Mouse (Mus musculus): Measurements from ENCODE around the gene Arid3c. TPM values are rescaled to one million over a fixed set of nuclear protein-coding genes. Genes with fewer than 3 reads are reported as not detected.
A peak's percentile ranks its signal among the peaks of the same experiment; 100 is the strongest.

The Arid3c gene
- polyA plus RNA-seq, 1 experiment from 2014 or later: not detected

- H3K27me3 ChIP-seq (ENCODE audit: control insufficient read depth, insufficient read depth, low read length): no peaks in the 10 kb centered on the region
- H3K4me2 ChIP-seq (ENCODE audit: low read length): peak overlapping the region; percentile 95
- H3K27ac ChIP-seq (replicated peaks in 1 of 2; ENCODE audit: control insufficient read depth in 1 of 2, insufficient read depth in 1 of 2, low read depth in 2 of 2, low read length in 2 of 2): peak overlapping the region; percentile 35 to 64
- H3K9ac ChIP-seq (ENCODE audit: low read length): peak overlapping the region; percentile 97
- H3K9me3 ChIP-seq (ENCODE audit: control insufficient read depth, low read length): no peaks in the 10 kb centered on the region
- H3K4me3 ChIP-seq (ENCODE audit: control insufficient read depth in 1 of 2, insufficient read depth in 1 of 2, low read depth in 1 of 2, low read length in 2 of 2): peak overlapping the region; percentile 70 to 95
- H3K36me3 ChIP-seq (ENCODE audit: control insufficient read depth, insufficient read depth, low read length): peaks cover 31% of the 10 kb centered on the region
- H3K4me1 ChIP-seq (ENCODE audit: control insufficient read depth in 2 of 2, insufficient read depth in 2 of 2, low read length in 2 of 2): peaks cover 17% of the 10 kb centered on the region in 2 experiments
- peak; percentile 3; the same call in 1 of the 2 replicates for ATAC-seq (ENCODE audit: insufficient number of reproducible peaks, insufficient read depth, low FRiP score, low read depth)
- WGBS: 42% methylated on average over 31 of the region's 31 CpGs
Observed at GRCm38 (mm10) chr4:41712421-41713196, 18.3 kb downstream of the Arid3c start.

DNA sequence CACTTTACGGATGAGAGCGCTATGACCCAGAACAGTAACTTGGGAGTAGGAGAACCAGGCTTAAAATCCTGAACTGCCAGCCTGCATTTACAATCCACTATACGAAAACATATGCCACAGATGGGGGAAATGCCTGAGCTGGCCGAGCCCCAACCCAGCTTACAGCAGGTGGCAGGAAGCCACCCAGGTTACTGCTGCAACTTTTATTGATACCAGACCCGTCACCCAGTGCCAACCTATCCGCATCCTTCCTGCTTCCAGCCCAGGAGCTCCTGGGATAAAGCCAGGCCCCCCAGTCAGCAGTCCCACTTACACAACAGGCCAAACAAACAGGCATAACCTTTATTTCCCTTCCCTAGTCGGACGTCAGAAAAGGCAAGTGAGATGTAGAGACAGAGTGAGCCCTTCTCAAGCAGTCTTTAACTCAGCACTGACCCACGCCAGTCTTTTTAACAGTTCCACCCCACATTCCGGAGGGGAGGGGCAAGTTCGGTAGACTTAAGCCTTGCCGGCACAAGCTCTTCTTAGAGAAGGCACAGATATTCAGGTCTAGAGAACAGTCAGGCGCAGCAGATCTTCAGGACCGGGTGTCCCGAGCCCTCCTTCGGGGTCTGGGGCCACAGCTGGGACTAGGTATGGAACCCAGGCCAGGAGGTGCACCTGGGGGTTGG, 19.1 kb downstream of the Arid3c start:
- no peak for ATAC-seq (ENCODE audit: insufficient number of reproducible peaks, insufficient read depth, low FRiP score, low read depth)
- Histone ChIP-seq H3K36me3 (ENCODE audit: control insufficient read depth, insufficient read depth, low read length) (peaks cover 23% of the 10 kb centered on the region), H3K4me2 (ENCODE audit: low read length) (peak overlapping the region; percentile 95), H3K9me3 (ENCODE audit: control insufficient read depth, low read length) (no peaks in the 10 kb centered on the region), H3K4me3 (ENCODE audit: control insufficient read depth in 1 of 2, insufficient read depth in 1 of 2, low read depth in 1 of 2, low read length in 2 of 2) (peak overlapping the region; percentile 70 to 95), H3K4me1 (ENCODE audit: control insufficient read depth in 2 of 2, insufficient read depth in 2 of 2, low read length in 2 of 2) (peaks cover 17 to 19% of the 10 kb centered on the region in 2 experiments), H3K27me3 (ENCODE audit: control insufficient read depth, insufficient read depth, low read length) (no peaks in the 10 kb centered on the region), H3K9ac (ENCODE audit: low read length) (peak overlapping the region; percentile 97), H3K27ac (replicated peaks in 1 of 2; ENCODE audit: control insufficient read depth in 1 of 2, insufficient read depth in 1 of 2, low read depth in 2 of 2, low read length in 2 of 2) (no peak overlapping the region)
- 72% methylated on average over 16 of the region's 16 CpGs for WGBS

GRCm38 (mm10) chr4:41710229-41710628, 20.7 kb downstream of the Arid3c start:
- Histone ChIP-seq H3K36me3 (ENCODE audit: control insufficient read depth, insufficient read depth, low read length) (peaks cover 16% of the 10 kb centered on the region), H3K27ac (replicated peaks in 1 of 2; ENCODE audit: control insufficient read depth in 1 of 2, insufficient read depth in 1 of 2, low read depth in 2 of 2, low read length in 2 of 2) (no peak overlapping the region), H3K9ac (ENCODE audit: low read length) (no peak overlapping the region), H3K27me3 (ENCODE audit: control insufficient read depth, insufficient read depth, low read length) (peaks cover 4% of the 10 kb centered on the region), H3K4me3 (ENCODE audit: control insufficient read depth in 1 of 2, insufficient read depth in 1 of 2, low read depth in 1 of 2, low read length in 2 of 2) (no peak overlapping the region), H3K9me3 (ENCODE audit: control insufficient read depth, low read length) (no peaks in the 10 kb centered on the region), H3K4me1 (ENCODE audit: control insufficient read depth in 2 of 2, insufficient read depth in 2 of 2, low read length in 2 of 2) (peaks cover 24 to 30% of the 10 kb centered on the region in 2 experiments), H3K4me2 (ENCODE audit: low read length) (no peak overlapping the region)
- 72% methylated on average over 4 of the region's 4 CpGs for WGBS
- ATAC-seq (ENCODE audit: insufficient number of reproducible peaks, insufficient read depth, low FRiP score, low read depth): no peak

DNA sequence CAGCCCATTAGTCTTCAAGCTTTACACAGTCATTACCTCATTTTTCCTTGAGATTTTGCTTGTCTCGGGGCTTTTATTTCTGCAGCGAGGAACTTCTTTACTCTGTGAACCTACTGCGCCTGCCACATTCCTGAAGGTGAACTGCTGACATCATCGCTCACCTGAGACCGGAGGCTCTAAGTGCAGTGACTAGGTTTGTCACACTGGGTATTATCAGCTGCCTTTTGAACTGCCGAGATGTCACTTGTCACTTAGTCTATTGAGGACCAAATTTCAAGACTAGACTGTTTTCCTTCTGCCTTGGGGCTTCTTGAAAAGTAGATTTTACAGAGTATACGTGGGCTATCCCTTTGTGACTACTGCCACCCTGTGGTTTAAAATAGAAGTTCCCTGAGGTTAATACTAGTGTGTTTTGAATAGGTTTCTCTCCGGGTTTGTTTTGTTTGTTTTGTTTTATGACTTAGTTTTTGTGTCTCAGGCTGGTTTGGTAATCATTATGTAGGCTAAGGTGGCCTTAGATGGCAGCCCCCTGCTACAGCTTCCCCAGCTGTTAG, 22.7 kb downstream of the Arid3c start:
- no peak for ATAC-seq (ENCODE audit: insufficient number of reproducible peaks, insufficient read depth, low FRiP score, low read depth)
- H3K4me2 ChIP-seq (ENCODE audit: low read length): no peak overlapping the region
- 43% methylated on average over 8 of the region's 8 CpGs for WGBS

GRCm38 (mm10) chr4:41707011-41707535, 23.9 kb downstream of the Arid3c start:
- 3% methylated on average over 13 of the region's 13 CpGs for WGBS
- Histone ChIP-seq H3K4me2 (ENCODE audit: low read length) (peak overlapping the region; percentile 41), H3K4me1 (ENCODE audit: control insufficient read depth in 2 of 2, insufficient read depth in 2 of 2, low read length in 2 of 2) (peaks cover 12 to 22% of the 10 kb centered on the region in 2 experiments), H3K9me3 (ENCODE audit: control insufficient read depth, low read length) (no peaks in the 10 kb centered on the region), H3K36me3 (ENCODE audit: control insufficient read depth, insufficient read depth, low read length) (peaks cover 13% of the 10 kb centered on the region), H3K4me3 (ENCODE audit: control insufficient read depth in 1 of 2, insufficient read depth in 1 of 2, low read depth in 1 of 2, low read length in 2 of 2) (no peak overlapping the region), H3K9ac (ENCODE audit: low read length) (no peak overlapping the region), H3K27me3 (ENCODE audit: control insufficient read depth, insufficient read depth, low read length) (peaks cover 11% of the 10 kb centered on the region), H3K27ac (replicated peaks in 1 of 2; ENCODE audit: control insufficient read depth in 1 of 2, insufficient read depth in 1 of 2, low read depth in 2 of 2, low read length in 2 of 2) (no peak overlapping the region)
- no peak; the same call in 1 of the 2 replicates for ATAC-seq (ENCODE audit: insufficient number of reproducible peaks, insufficient read depth, low FRiP score, low read depth)

More for the DNA sequence above, 22.7 kb downstream of the Arid3c start:
- no peaks in the 10 kb centered on the region for H3K9me3 ChIP-seq (ENCODE audit: control insufficient read depth, low read length)
- H3K36me3 ChIP-seq (ENCODE audit: control insufficient read depth, insufficient read depth, low read length): peaks cover 13% of the 10 kb centered on the region
- H3K4me3 ChIP-seq (ENCODE audit: control insufficient read depth in 1 of 2, insufficient read depth in 1 of 2, low read depth in 1 of 2, low read length in 2 of 2): no peak overlapping the region
- no peak overlapping the region for H3K27ac ChIP-seq (replicated peaks in 1 of 2; ENCODE audit: control insufficient read depth in 1 of 2, insufficient read depth in 1 of 2, low read depth in 2 of 2, low read length in 2 of 2)
- peaks cover 20 to 30% of the 10 kb centered on the region in 2 experiments for H3K4me1 ChIP-seq (ENCODE audit: control insufficient read depth in 2 of 2, insufficient read depth in 2 of 2, low read length in 2 of 2)
- peaks cover 11% of the 10 kb centered on the region for H3K27me3 ChIP-seq (ENCODE audit: control insufficient read depth, insufficient read depth, low read length)
- no peak overlapping the region for H3K9ac ChIP-seq (ENCODE audit: low read length)

DNA sequence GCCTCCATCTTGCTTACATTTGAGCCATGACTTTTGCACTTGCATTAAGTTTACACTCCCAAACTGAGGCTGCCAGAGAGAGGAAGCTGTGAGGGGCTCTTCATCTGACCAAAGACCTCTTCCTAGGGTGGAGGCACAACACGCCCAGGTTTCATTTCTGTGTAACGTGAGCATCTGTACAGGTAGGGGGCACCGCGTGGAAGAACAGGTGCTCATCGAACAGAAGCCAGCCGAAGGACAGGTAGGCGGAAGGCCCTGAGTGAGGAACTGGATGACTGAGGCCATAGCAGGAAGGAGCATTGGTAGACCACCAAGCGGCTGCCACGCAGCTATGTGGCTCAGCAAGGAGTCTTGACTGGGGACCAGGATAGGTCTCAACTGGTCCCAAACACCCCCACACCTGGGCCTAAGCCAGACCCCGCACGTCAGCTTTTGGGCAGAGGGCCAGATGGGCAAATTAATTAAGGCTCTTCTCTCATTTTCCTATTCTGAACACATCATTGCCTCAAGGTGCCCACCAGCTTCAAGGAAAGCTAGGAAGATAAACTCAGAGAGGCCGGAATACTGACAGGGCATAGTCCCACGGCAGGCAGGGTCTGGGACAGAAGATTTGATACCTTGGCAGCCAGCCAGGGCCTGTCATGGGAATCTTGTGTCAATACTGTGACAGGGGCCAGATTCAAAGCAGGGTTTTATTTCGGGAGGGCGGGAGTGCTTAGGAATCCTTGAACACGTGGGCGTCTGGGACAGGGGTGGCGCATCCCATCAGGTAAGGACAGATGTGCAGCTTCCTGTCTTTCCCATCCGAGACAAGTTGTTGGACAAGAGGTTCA, 24.8 kb downstream of the Arid3c start:
- H3K36me3 ChIP-seq (ENCODE audit: control insufficient read depth, insufficient read depth, low read length): peaks cover 5% of the 10 kb centered on the region
- no peak overlapping the region for H3K9ac ChIP-seq (ENCODE audit: low read length)
- peak overlapping the region; percentile 41; the same call in 1 of the 2 replicates for H3K4me2 ChIP-seq (ENCODE audit: low read length)
- 47% methylated on average over 19 of the region's 19 CpGs for whole genome bisulfite sequencing
- H3K9me3 ChIP-seq (ENCODE audit: control insufficient read depth, low read length): no peaks in the 10 kb centered on the region
- H3K27me3 ChIP-seq (ENCODE audit: control insufficient read depth, insufficient read depth, low read length): peaks cover 11% of the 10 kb centered on the region
- no peak for ATAC-seq (ENCODE audit: insufficient number of reproducible peaks, insufficient read depth, low FRiP score, low read depth)
- H3K27ac ChIP-seq (replicated peaks in 1 of 2; ENCODE audit: control insufficient read depth in 1 of 2, insufficient read depth in 1 of 2, low read depth in 2 of 2, low read length in 2 of 2): no peak overlapping the region
- no peak overlapping the region for H3K4me3 ChIP-seq (ENCODE audit: control insufficient read depth in 1 of 2, insufficient read depth in 1 of 2, low read depth in 1 of 2, low read length in 2 of 2)
- peaks cover 8 to 14% of the 10 kb centered on the region in 2 experiments for H3K4me1 ChIP-seq (ENCODE audit: control insufficient read depth in 2 of 2, insufficient read depth in 2 of 2, low read length in 2 of 2)

GRCm38 (mm10) chr4:41704651-41705050, 26.3 kb downstream of the Arid3c start:
- Histone ChIP-seq H3K4me1 (ENCODE audit: control insufficient read depth in 2 of 2, insufficient read depth in 2 of 2, low read length in 2 of 2) (peaks cover 8 to 14% of the 10 kb centered on the region in 2 experiments), H3K9me3 (ENCODE audit: control insufficient read depth, low read length) (no peaks in the 10 kb centered on the region), H3K36me3 (ENCODE audit: control insufficient read depth, insufficient read depth, low read length) (no peaks in the 10 kb centered on the region), H3K27me3 (ENCODE audit: control insufficient read depth, insufficient read depth, low read length) (peaks cover 11% of the 10 kb centered on the region), H3K27ac (replicated peaks in 1 of 2; ENCODE audit: control insufficient read depth in 1 of 2, insufficient read depth in 1 of 2, low read depth in 2 of 2, low read length in 2 of 2) (no peak overlapping the region), H3K9ac (ENCODE audit: low read length) (no peak overlapping the region), H3K4me3 (ENCODE audit: control insufficient read depth in 1 of 2, insufficient read depth in 1 of 2, low read depth in 1 of 2, low read length in 2 of 2) (no peak overlapping the region), H3K4me2 (ENCODE audit: low read length) (no peak overlapping the region)
- ATAC-seq (ENCODE audit: insufficient number of reproducible peaks, insufficient read depth, low FRiP score, low read depth): no peak
- WGBS: 0% methylated on average over 5 of the region's 5 CpGs

All from heart, embryonic 14.5 days (tissue).